Mouse (Mus musculus) brain, embryonic 18.5 days (tissue): ENCODE data around the gene Hnrnpul1.

Source experiments
- DNase-seq: peaks from one replicate; pipeline ENCODE4 v3.0.0-alpha.2; 2012; ENCODE audit warnings: low read depth, low spot score

The Hnrnpul1 gene

GRCm38 (mm10) chr7:25689603-25690021 lies 64.9 kb downstream of the Hnrnpul1 start:
- DNase-seq, result no peak

GRCm38 (mm10) chr7:25688810-25689586 lies 65.6 kb downstream of the Hnrnpul1 start:
- DNase-seq, result no peak

- DNase-seq, result no peak
Observed at GRCm38 (mm10) chr7:25687811-25688401, 66.7 kb downstream of the Hnrnpul1 start.

DNA sequence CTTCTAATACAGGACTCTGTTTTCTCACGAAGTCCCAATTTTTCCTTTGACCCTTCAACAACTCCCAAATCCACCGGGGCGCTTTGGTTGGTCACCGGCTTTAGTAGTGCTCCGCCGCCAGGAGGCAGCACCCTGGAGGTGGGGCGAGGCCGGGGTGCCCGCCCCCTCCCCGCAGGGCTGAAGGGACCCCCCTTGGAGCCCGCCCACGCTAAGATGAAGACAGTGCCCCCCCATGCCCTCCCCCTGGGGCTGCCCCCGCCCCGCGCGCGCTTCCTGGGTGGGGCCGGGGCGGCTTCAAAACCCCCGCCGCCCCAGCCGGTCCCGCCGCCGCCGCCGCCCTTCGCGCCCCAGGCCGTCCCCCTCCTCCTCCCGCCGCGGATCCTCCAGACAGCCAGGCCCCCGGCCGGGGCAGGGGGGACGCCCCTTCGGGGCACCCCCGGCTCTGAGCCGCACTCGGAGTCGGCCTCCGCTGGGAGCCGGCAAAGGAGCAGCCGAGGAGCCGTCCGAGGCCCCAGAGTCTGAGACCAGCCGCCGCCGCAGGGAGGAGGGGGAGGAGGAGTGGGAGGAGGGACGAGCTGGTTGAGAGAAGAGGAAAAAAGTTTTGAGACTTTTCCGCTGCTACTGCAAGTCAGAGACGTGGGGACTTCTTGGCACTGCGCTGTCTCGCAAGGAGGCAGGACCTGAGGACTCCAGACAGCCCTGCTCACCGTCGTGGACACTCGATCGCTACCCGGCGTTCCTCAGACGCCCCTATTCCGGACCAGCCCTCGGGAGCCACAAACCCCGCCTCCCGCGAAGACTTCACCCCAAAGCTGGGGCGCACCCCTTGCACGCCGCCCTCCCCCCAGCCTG lies 67.7 kb downstream of the Hnrnpul1 start, which contains the start of gene Tgfb1:
Gene Tgfb1, plus strand, starts transcription at position 323 of the 852 bp plus-strand sequence.
- DNase-seq, result no peak

GRCm38 (mm10) chr7:25685926-25686470 lies 68.6 kb downstream of the Hnrnpul1 start:
- DNase-seq, result no peak

GRCm38 (mm10) chr7:25684659-25685058 lies 69.9 kb downstream of the Hnrnpul1 start:
- DNase-seq, result no peak

- no peak for DNase-seq
Observed at GRCm38 (mm10) chr7:25683474-25684180, 70.9 kb downstream of the Hnrnpul1 start.

DNA sequence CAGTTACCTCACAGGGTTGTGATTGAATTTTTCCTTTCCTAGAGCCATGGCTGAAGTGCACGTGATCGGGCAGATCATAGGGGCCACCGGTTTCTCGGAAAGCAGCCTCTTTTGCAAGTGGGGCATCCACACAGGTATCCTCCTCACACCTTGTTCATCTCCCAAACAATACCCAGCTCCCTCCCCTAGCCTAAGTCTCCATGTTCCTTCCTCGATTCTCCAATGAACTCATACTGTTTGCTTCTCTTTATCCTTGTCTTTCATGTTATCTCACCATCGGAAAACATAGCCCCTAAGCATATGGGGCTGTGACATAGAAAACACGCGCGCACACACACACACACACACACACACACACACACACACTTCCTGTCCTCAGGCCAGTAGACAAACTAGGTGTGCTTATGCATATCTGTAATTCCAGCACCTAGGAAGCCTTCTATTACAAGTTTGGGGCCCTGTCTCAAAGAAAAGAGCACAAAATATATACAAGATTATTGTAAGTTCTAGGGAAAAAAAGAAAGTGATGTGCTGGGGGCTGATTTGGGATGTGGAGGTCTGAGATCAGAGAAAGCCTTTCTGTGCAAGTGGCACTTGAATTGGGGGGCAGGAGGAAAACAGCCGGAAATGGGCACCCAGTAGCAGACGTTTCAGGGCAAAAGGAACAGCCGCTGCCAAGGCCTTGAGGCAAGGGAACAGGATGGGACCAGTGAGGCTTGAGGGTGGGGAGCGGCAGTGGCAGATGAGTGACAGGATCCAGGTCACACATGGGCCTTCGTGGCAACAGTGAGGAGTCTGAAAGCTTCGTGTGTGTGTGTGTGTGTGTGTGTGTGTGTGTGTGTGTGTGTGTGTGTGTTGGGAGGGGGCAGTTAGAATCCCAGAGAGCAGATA lies 73.0 kb downstream of the Hnrnpul1 start:
- DNase-seq, result no peak

- DNase-seq, result peak; percentile 86
Observed at GRCm38 (mm10) chr7:25680514-25681258, 73.9 kb downstream of the Hnrnpul1 start, which contains the start of gene B9d2. TSS of gene B9d2 (plus strand) at chr7:25680780.

- DNase-seq, result no peak
Observed at GRCm38 (mm10) chr7:25679971-25680370, 74.6 kb downstream of the Hnrnpul1 start.

DNA sequence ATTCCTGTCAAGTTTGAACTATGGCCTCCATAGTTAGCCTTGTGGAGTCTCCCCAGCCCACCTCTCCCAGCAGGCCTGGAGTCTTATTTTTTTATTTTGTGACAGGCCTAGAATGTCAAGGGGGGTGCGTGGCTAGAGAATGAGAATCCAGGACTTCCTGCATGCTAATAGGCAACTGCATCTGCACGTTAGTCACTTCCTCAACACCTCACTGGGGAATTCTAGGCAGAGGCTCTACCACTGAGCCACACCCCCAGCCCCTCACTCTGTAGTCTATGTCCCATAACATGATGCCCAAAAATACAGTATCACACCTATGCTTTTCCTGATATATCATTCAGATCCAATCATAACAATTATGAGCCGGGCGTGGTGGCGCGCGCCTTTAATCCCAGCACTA lies 77.5 kb downstream of the Hnrnpul1 start:
- DNase-seq, result no peak

GRCm38 (mm10) chr7:25676085-25676781 lies 78.3 kb downstream of the Hnrnpul1 start:
- peak; percentile 89 for DNase-seq

GRCm38 (mm10) chr7:25675405-25675804 lies 79.2 kb downstream of the Hnrnpul1 start:
- DNase-seq, result no peak

DNA sequence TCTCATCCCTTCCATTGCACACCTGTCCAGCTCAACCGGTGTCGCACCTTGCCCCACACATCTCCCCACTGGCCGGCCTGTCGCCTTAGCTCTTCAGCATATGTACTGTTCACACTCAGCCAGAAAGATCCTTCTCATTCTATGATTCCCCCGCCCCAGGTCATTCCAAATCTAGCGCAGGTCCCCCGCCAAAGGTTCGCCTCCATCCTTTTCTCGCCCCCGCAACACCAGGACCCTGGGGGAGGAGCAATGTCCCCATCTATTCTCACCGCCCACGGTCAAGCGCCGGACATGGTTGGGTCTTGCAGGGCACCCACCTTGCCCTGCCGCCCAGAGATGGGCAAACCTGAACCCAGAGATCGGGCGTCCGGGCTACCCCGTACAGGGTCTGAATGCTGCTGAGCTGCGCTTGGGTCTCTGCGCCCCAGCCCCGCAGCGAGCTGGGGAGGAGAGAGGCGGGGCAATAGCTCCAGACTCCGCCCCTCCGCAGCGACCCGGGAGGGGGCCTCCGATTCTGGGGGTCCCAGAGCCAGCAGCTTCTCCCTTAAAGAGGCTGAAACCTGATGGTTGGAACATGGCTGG lies 79.7 kb downstream of the Hnrnpul1 start, which contains the start of gene Tmem91:
Gene Tmem91, minus strand, starts transcription at position 448 of the 582 bp plus-strand sequence.
- no peak for DNase-seq

DNA sequence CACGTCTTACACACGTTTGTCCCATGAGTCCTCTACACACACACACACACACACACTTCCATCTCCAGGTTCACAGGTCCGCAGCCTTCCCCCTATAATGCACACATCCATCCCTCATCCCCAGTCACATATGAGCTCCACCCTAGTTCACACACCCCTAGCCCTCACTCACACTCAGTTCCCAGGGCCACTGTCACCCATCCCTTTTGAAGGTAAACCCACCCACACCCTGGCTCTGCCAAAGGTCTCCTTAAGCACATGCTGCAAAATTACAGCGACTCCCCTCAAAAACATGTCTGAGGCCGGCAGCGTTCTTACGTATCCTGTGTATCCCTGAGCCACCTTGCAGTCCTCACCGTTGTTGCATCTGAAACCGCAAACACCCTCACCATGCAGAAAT lies 80.3 kb downstream of the Hnrnpul1 start:
- no peak for DNase-seq

- no peak for DNase-seq
Observed at GRCm38 (mm10) chr7:25672442-25672841, 82.1 kb downstream of the Hnrnpul1 start.

GRCm38 (mm10) chr7:25671686-25672085 lies 82.9 kb downstream of the Hnrnpul1 start:
- DNase-seq, result no peak
